Mouse (Mus musculus): ENCODE data around the gene Akt1. TPM values are rescaled to one million over a fixed set of nuclear protein-coding genes. Genes with fewer than 3 reads are reported as not detected.
A peak's percentile ranks its signal among the peaks of the same experiment; 100 is the strongest.

Gene Akt1
- total RNA-seq, 1 experiment from 2014 or later = 245 TPM

DNA sequence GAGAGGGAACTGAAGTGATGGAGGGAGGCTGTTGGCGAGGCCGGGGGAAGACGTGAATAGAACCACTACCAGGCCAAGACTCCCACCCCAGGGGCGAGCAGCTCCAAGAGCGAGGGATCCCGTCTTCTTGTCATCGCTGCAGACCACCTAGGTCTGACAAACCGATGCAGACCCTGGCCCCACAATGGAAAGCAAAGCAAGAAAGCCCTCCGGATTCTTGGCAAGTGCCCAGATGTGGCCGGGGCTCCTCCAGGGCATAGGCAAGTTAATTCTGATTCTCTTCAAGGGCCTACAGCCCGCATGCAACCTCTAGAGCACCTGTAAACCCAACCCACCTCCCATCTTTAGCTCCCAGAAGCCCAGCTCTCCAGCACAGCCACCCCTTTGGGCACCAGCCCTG, 11.4 kb downstream of the Akt1 start:
- DNase-seq = no peak

DNA sequence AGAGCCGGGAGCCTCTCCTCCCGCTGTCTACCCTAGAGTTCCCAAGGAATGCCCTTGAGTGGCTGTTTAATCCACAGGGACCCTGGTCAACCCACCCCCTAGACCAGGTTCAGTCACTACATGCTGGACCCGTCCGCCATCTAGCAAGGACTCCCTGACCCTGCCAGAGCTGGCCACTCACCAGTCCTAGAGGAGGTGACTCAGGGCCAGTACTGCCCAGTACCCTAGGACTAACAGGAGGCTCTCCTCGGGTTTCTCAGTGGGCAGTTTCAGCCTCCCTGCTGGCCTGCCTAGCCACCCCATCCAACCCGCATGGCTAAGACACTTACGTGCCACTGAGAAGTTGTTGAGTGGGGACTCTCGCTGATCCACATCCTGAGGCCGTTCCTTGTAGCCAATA, 12.8 kb downstream of the Akt1 start:
- DNase-seq = no peak

DNA sequence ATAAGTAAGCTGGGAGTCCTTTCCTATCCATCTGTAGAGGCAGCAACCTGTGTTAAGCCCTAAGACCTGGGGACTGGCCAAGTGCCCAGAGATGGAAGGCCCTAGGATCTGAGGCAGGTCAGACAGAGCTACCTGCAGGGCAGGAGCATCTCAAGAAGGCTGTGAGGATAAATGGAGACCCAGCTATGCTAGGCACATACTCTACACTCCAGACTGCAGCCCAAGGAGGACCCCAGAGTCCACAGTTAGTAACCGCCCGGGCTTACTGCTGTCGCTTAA, 13.4 kb downstream of the Akt1 start:
- no peak for DNase-seq

DNA sequence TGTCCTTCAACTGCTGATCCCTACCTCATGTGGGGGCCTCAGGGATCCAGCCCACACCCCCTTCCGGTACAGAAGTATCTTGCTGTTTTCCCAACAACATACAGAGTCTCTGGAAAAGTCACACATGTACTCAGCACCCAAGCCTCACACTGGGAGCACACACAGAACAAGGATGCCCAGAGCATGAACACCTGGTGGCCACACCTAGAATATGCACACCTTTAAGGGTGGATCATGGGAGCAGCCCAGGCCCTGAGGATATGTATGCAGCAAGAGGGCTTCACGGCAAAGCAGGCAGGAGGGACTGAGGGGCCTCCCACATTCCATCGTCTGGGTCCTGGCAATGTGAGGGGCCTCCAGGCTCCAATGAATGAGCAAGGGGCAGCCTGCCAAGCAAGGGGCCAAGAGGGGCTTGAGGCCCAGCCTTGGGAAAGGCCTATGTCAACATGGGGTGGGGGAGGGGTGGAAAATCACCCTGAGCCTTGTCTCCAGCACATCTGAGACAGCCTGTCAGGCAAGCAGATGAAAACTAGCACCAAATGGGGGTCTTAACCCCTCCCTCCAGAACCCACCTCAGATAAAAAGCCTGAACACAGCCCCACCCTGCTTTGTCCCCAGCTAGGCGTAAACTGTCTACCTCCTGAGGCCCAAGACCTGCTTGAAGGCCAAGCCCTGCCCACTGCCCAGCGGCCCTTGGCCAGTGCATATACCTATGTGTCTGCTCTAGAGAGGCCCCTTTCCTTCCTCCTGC, 13.9 kb downstream of the Akt1 start:
- no peak for DNase-seq

DNA sequence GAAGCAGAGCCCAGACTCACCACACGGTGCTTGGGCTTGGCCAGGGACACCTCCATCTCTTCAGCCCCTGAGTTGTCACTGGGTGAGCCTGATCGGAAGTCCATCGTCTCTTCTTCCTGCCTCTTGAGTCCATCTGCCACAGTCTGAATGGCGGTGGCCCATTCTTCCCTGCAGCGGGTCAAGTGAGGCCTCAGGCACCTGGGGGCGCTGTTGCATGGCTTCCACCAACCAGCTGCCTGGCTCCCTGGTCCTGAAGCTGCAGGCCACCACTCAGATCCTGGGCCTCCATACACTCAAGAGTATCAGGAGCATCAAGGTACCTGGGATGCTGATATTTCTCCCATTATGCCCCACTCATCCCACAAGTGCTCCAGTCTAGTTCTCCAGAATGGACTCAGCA, 15.6 kb downstream of the Akt1 start:
- DNase-seq = peak; percentile 91

DNA sequence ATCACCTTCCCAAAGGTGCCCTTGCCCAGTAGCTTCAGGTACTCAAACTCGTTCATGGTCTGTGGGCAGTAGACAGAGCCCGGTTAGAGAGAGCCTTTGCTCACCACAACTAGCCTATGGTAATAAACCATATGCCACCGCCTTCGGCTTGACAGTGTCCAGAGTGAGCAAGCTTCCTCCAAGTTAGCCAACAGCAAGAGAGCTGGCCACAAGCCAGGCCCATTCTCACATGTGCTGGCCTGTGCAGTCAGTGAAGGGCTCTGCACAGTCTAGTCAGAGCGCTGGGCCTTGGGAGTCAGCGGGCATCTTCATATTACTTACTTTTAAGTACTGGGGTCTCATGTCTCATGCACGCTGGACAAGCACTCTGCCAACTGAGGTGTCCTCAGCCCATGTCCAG, 16.1 kb downstream of the Akt1 start:
- DNase-seq = peak; percentile 80

DNA sequence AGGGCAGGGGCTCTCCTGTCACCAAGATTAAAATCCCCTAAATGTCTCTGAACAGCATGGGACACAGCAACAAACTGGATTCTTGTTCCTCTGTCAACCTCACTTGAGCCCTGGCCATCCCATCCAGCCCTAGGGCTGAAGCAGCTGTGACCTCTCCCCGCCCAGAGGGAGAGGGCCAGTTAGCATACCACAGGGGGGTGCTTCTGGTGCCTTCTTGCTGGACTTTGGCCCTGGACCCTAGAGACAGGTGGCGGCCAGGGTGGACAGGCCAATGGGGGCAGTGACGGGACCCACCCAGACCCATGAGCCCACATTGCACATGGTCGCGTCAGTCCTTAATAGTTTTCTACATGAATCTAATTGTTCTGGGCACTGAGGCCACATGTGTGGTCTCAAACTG, 20.6 kb downstream of the Akt1 start:
- DNase-seq = no peak

DNA sequence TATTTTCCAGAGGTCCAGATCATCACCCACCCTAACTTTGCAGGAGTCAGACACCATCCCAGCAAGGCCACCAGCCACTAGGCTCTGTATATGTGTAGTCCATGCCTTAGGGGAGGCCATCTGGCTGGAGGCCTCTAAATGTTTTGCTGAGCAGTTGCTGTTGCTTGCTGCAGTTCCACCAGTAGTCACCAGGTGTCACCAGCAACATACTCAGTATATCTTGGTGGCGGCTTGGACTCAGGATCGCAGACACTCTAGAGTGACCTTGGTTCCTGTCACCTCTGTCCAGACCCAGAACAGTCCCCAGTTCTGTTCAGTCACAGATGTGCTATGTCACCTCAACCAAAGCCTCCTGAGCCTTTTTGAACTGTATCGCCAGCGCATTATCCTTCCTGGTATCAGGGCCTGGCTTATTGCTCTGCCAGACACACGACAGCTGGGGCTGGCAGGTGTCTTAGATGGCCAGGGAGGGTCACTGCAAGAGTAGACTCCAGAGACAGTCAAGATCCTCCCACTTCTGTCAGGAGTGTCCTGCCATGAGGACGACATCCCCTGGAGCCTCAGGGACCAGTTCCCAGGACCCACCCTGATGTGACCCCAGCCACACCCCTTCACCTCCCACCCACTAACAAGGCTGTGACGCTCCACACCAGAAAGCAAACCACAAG, 21.4 kb downstream of the Akt1 start:
- peak; percentile 89 for DNase-seq

DNA sequence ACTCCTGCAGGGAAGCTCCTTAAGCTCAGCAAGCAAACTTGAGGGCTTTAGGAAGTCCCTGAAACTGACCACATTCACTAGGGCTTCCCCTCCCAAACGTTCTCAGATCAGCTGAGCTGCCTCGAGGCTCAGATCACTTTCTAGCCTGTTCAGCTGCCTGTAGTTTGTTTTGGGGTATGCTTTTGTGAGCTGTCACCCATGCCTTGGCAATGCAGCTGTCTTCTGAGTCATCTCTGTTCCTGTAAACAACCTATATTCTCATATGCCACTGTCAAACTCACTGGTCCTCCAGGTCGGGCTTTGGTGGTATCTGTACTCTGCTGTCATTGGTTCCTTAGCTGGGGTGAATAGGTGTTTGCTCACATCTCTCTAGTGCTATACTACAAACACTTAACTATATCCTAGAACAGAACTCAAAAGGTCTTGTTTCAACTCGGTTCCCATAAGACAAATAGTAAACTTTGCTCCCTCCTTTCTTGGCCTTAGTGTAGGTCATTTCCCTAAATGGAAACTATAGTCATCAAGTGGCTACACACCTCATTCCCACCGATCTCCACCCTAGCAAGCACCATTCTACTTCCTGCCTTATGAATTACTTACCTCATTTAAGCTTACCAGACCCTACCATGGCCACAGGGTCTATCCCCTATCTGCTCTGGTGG, 22.8 kb downstream of the Akt1 start:
- DNase-seq = no peak

DNA sequence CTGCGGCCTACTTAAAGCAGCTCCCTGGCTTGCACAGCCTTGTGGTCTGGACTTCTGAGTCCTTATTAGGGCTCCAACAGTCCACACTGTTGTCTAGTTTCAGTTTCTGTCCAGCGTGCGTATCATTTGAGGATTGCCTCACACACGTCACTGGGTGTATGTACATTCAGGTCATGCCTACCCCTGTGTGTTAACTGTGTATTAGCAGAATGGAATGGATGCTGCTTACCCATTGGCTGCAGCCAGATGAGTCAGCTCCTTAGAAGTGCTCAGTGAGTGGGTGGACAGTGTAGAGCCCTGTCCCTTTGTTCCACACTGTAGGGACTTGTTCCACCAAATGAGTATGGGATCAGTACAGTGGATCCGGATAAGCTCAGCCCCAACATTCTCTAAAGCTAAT, 26.6 kb downstream of the Akt1 start:
- DNase-seq = no peak

DNA sequence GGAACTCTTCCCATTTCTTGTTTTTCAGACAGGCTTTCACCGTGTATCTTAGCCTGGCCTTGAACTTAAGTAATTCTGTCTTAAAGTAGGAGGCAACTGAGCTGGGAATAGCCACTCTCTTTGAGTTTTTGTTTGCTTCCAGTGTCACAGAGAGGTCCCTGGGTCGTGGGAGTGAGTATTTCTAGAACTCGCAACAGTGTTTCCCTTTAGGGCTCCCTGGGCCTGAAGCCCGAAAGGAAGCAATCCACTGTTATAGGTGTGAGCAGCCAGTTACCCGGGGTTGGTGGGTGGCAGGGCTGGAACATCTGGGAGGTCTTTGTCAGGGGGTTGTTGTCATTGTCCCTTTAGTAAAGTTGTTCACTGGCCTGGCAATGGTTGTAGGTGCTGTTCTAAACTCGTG, 28.5 kb downstream of the Akt1 start:
- no peak for DNase-seq

DNA sequence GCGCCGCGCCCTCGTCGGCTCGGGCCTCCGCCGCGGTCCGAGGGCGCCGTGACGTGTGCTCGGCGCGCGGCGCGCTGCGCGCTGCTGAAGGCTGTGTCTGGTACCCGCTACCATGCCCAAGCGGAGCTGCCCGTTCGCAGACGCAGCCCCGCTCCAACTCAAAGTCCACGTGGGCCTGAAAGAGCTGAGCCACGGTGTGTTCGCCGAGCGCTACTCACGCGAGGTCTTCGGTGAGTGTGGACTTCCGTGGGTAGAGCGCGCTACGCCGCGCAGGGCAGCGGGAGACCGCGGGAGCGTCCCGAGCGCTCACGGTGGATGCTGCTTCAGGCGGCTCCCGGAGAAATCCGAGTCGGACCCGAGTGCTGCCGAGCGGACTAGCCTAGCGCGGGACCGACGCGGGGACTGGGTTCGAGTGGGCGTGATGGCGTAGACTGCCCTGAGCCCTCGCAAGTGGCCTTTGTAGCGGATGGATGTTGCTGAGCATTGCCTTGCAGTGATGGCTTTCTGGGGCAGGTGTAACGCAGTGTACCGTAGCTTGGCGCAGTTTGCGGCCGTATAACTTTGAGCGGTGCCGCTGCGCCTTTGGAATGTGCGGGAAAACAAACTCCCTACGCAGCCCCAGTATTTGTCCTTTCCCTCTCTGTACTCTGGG, 29.7 kb downstream of the Akt1 start:
- no peak for DNase-seq

DNA sequence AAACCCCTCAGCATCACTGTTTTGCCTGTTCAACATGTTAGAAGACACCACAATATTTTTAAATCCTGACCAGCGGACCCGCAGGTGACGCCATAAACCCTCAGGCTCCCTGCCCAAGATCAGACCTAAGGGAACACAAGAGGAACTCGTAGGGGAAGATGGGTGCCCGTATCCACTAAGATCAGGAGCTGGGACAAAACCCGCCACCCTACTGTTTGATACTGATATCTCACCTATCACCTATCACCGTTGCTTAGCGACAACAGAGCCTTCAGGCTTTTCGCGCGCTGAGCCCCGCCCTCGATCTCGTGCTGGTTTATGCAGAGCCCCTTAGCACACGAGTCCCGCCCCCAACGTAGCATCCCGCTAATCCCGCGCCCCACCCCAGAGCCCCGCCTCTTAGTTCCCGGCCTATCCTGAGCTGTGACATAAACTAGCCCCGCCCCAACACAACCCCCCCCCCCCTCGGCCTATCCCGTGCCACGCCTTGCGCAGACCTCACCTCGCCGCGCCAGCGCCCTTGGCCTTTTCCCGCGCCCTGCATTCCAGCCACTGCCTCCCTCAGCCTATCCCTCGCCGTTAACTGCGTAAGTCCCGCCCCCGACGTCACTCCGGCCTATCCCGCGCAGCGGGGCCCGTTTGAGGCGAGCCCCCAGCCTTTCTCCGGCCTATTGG, 30.4 kb downstream of the Akt1 start, which contains the start of gene Siva1:
TSS of gene Siva1 (plus strand) at position 500 of the 675 bp plus-strand sequence.
- DNase-seq = peak; percentile 100

DNA sequence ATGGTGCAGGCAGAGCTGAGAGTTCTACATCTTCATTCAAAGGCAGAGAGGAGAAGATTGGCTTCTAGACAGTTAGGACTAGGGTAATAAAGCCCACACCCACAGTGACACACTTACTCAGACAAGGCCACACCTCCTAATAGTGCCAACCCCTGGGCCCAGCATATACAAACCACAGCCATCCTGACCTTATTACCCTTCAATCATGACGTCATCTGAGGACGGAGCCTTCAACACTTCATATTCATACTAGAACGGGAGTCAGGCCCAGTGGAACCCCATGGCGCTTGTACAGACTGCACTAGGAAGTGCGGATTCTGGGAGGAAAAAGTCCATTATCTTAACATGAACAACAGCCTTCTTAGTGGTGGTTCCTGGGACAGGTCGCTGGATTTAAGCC, 31.6 kb downstream of the Akt1 start:
- DNase-seq = no peak

DNA sequence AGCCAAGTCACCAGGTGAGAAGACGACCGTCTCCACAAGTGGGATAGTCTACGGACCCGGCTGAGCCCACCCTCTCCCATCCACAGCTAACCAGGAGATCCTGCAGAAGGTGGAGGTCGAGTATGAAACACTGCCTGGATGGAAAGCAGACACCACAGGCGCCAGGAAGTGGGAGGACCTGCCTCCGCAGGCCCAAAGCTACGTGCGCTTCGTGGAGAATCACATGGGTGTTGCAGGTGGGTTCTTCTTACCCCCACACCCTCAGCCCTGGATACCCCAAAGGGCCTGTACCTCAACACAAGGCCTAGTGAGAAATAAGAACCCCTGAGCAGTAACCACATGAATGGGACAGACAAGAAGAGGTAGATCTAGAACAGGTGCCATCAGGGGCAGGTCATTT, 35.2 kb downstream of the Akt1 start:
- DNase-seq = no peak

DNA sequence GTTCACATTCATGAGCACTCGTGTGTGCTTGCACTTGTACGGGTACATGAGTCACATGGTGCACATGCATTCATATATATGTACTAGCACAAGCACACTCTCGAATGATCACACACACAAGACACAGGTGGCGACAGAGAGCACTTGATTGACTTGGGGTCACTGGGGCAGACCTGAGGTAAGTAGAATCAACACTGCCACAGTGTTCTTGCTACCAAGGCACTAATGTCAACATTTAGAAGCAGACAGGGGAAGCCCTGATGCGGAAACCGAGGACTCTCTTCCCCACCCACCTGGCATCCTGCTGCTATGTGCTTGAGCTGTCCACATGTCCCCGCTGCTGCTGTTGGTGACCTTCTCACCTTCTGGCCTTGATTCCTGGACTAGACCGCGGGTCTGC, 41.0 kb downstream of the Akt1 start:
- DNase-seq = no peak

DNA sequence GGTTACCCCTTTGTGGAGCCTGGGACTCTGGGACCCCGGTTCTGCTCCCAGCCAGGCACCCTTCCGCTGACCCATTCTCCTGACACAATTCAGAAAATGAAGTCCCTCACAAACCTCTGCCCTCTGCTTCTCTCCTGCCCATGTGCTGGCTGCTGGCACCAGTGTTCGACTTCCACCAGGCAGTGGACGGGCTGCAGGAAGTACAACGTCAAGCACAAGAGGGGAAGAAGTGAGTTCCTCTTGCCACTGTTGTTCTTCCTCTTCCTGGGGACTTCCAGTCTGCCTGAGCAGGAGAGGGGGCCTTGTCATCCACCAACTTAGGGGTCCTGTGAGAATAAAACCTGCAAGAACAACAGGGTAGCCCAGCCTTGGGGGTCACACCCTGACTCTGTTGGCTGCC, 41.8 kb downstream of the Akt1 start:
- no peak for DNase-seq

DNA sequence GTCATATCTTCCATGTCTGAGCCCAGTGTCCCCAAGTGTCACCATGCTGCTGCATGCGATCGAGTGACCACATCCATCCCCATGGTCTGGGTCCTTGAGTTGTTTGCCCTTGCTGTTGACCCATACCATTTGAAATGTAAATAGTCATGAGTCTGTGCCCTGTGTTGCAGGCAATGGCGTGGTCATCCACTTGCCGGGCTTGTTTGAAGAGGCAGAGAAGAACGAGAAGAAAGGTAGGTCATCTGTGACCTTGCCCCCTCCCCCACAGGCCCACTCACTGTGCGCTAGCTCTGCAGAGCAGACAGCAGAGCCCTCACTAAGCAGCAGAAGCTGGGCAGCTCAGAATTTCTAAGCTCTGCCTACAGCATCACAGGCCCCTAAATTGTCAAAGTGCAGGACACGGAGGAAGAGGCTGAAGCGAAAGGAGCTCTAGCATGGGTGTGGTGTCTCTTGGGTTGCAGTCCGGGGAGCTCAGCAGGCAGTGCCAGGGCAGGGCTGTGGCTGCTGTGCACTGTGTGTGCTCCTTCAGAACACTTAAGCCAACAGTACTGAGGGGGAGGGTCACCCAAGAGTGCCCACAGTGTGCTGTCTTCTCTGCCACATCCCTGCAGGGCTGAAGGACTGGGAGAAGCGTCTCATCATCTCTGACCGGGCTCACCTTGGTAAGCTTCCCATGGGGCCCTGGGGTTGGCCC, 42.5 kb downstream of the Akt1 start:
- DNase-seq = no peak

DNA sequence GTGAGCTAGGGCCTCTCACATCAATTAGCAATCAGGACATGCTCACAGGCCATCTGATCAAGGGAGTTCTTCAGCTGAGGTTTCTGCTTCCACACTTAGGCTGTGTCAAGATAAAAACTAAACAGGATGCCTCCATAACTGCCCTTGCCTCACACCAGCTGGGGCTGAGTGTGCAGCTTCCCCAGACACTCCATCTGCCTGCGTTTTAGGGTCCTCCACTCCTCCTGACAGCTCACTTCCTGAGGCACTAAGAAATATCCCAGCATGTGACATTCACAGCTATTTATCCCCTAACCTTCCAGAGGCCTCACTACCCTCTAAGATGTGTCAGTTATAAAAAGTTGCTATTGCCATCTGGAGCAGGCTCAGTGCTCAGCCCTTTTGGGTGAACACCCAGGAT, 43.2 kb downstream of the Akt1 start:
- no peak for DNase-seq

DNA sequence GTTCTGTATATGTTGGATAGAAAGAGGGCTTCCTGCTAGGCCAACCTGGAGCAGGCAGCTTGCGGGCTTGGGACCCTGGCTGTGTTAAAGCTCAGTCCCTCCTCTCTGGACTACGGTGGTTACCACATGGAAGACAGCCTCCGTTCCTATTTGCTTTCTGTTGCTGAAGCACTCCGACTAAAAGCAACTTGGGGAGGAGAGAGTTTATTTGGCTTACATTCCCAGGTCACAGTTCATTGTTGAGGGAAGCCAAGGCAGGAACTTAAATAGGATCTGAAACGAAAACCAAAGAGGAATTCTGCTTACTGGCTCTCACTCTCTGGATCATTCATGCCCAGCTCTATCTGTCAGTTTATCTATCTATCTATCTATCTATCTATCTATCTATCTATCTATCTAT, 43.9 kb downstream of the Akt1 start:
- no peak for DNase-seq

DNA sequence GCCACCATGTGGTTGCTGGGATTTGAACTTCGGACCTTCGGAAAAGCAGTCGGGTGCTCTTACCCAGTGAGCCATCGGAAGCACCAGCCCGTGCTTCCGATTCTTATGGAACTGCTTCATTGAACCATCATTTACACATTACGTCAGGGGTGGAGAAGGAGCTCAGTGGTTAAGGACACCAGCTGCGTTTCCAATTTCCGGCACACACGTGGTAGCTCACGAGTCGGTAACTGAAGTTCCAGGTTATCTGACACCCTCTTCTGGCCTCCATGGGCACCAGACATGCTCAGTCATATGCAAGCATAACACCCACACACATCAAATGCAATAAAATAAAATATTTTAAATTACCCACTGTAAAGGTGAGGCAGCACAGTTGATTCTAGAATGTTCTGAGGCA, 44.7 kb downstream of the Akt1 start:
- no peak for DNase-seq

Data from adrenal gland, postnatal 14 days (tissue).